In genomic region chr11:44393101-44393810, GRCm38 (mm10) we compare ENCODE assay signal across 42 mouse cellular contexts. TPM values are rescaled to one million over a fixed set of nuclear protein-coding genes. Genes with fewer than 3 reads are reported as not detected.
DNase-seq lines count a peak whose midpoint lies in the region; ATAC-seq and TF ChIP-seq lines count a peak whose summit lies in the region.
"Had no signal": no experiment of that assay in that cellular context is flagged by ENCODE, and none has a peak within 500 bp of the region (broad histone marks: within the 10 kb centered on the region; RNA-seq: fewer than 3 reads in every experiment).

No protein-coding gene starts in this region.

- H3K9ac ChIP-seq in lung, embryonic 14.5 days: no peak overlapping the region
- H3K9ac ChIP-seq: heart, embryonic 12.5 days; hindbrain, embryonic 14.5 days; limb, embryonic 12.5 days; liver, embryonic 15.5 days; midbrain, embryonic 15.5 days; neural tube, embryonic 15.5 days had no signal

- no peak overlapping the region for H3K4me2 ChIP-seq in lung, embryonic 14.5 days
- H3K4me2 ChIP-seq: heart, embryonic 12.5 days; hindbrain, embryonic 14.5 days; limb, embryonic 12.5 days; liver, embryonic 15.5 days; midbrain, embryonic 15.5 days; neural tube, embryonic 15.5 days had no signal

- WGBS in lung, embryonic 14.5 days: 29% methylated on average over 8 of the region's 8 CpGs

- no peak overlapping the region for H3K4me3 ChIP-seq in lung, embryonic 14.5 days (ENCODE audit: low read depth, low read length)
- H3K4me3 ChIP-seq: erythroblast, embryonic 14.5 days; heart, embryonic 12.5 days; left cerebral cortex, adult 2 months; limb, embryonic 12.5 days; liver, embryonic 15.5 days; midbrain, embryonic 10.5 days; midbrain, embryonic 15.5 days; neural tube, embryonic 15.5 days had no signal

- no peaks in the 10 kb centered on the region for H3K9me3 ChIP-seq in lung, embryonic 14.5 days (ENCODE audit: low read depth, low read length)
- H3K9me3 ChIP-seq: G1E; heart, embryonic 12.5 days; limb, embryonic 12.5 days; liver, embryonic 15.5 days; midbrain, embryonic 10.5 days; midbrain, embryonic 15.5 days; neural tube, embryonic 15.5 days had no signal

- no peaks in the 10 kb centered on the region for H3K36me3 ChIP-seq in lung, embryonic 14.5 days (ENCODE audit: insufficient read depth)
- H3K36me3 ChIP-seq: G1E; heart, embryonic 12.5 days; limb, embryonic 12.5 days; liver, embryonic 15.5 days; midbrain, embryonic 10.5 days; midbrain, embryonic 15.5 days; neural tube, embryonic 15.5 days had no signal

- H3K4me1 ChIP-seq in lung, embryonic 14.5 days (ENCODE audit: insufficient read depth): no peaks in the 10 kb centered on the region
- H3K4me1 ChIP-seq: midbrain, embryonic 15.5 days had no signal

- no peak overlapping the region for H3K27ac ChIP-seq in lung, embryonic 14.5 days (ENCODE audit: low read depth)
- H3K27ac ChIP-seq: hindbrain, embryonic 14.5 days; left cerebral cortex, adult 2 months; limb, embryonic 12.5 days; liver, embryonic 15.5 days; midbrain, embryonic 10.5 days; midbrain, embryonic 15.5 days; neural tube, embryonic 15.5 days had no signal

- H3K27me3 ChIP-seq in lung, embryonic 14.5 days (ENCODE audit: insufficient read depth, low read length): no peaks in the 10 kb centered on the region
- H3K27me3 ChIP-seq: heart, embryonic 12.5 days; limb, embryonic 12.5 days; liver, embryonic 15.5 days; midbrain, embryonic 15.5 days; neural tube, embryonic 15.5 days; Patski had no signal

- TF ChIP-seq CTCF in lung, embryonic 14.5 days (IDR thresholded peaks at IDR 0.05; ENCODE audit: low read depth): no peak

- DNase-seq in lung, embryonic 14.5 days: peak; percentile 65
- DNase-seq in lung, adult 18-20 months: no peak
- DNase-seq in Muller cell, postnatal 12 days (ENCODE audit: inconsistent ontology term): peak; percentile 42
- peak; percentile 53 for DNase-seq in forelimb bud, embryonic 11.5 days (ENCODE audit: low read depth, low spot score)
- peak; percentile 30 for DNase-seq in mesoderm, embryonic 11.5 days (ENCODE audit: low read depth, low spot score)
- DNase-seq in adrenal gland, adult 18-20 months (ENCODE audit: low spot score in 2 of 2): no peak
- DNase-seq in thymus, postnatal 4 days: no peak
- DNase-seq: adrenal gland, adult 2 months; adrenal gland, postnatal 36 days; B cell, adult 2 months; cerebellum, adult 18-20 months; cerebellum, postnatal 10 days; gastrocnemius, postnatal 14 days; kidney, postnatal 25 days; right cerebral cortex, adult 18-20 months; spleen, adult 18-20 months; thymus, postnatal 14 days had no signal

- ATAC-seq in lung, embryonic 14.5 days (ENCODE audit: insufficient read depth): peak; percentile 63; the same call in 1 of the 2 replicates
- ATAC-seq: forebrain, embryonic 16.5 days; intestine, postnatal 0 days; midbrain, embryonic 15.5 days; Patski had no signal

RNA-seq across cellular contexts. Expression of gene Il12b, which starts 6.6 kb away (rescaled TPM):
- polyA plus RNA-seq in lung, embryonic 14.5 days (2014; fragmentation: Nextera tagmentation; extraction: Ambion mirVana): not detected in 2 replicates
- total RNA-seq in adrenal gland, adult 18-20 months (2021): not detected
- total RNA-seq: adrenal gland, adult 2 months; adrenal gland, postnatal 36 days; G1E; gastrocnemius, postnatal 14 days; granulocyte monocyte progenitor cell, adult 5-6 weeks; hematopoietic stem cell, adult 5-6 weeks; layer of hippocampus, adult 18-20 months; layer of hippocampus, postnatal 14 days; left cerebral cortex, adult 2 months; left cerebral cortex, postnatal 25 days; liver, adult 2 months had no signal
- polyA plus RNA-seq: adrenal gland, adult 2 months; brain, embryonic 14.5 days; cortical plate, adult 2 months; erythroblast, embryonic 14.5 days; forebrain, embryonic 11.5 days; G1E; heart, postnatal 0 days; intestine, postnatal 0 days; kidney, embryonic 14.5 days; limb, embryonic 12.5 days; liver, adult 2 months; liver, embryonic 15.5 days; midbrain, embryonic 10.5 days; midbrain, embryonic 15.5 days; neural tube, embryonic 15.5 days; Patski; stomach, embryonic 16.5 days had no signal

Comparison
In these comparisons a context has a peak if more than half of its experiments do, and no peak if none do; other contexts are left out.
1. DNase-seq: peak in lung, embryonic 14.5 days (single experiment), Muller cell, postnatal 12 days (single experiment), forelimb bud, embryonic 11.5 days (single experiment) and mesoderm, embryonic 11.5 days (single experiment); none in lung, adult 18-20 months (0 of 2), adrenal gland, adult 18-20 months (0 of 2) and thymus, postnatal 4 days (single experiment).